Mouse (Mus musculus) liver, postnatal 0 days (tissue): ENCODE data around the gene Rara.

Experiments
- CTCF ChIP-seq: sonication (generic); IDR thresholded peaks from 2 replicates; pipeline ENCODE4 v1.5.1; 2016; ENCODE audit warnings: antibody characterized with exemption, low read depth
- EP300 ChIP-seq: IDR thresholded peaks from 2 replicates; pipeline ENCODE4 v1.6.1; 2016; ENCODE audit warnings: antibody characterized with exemption, low read depth, mild to moderate bottlenecking

DNA sequence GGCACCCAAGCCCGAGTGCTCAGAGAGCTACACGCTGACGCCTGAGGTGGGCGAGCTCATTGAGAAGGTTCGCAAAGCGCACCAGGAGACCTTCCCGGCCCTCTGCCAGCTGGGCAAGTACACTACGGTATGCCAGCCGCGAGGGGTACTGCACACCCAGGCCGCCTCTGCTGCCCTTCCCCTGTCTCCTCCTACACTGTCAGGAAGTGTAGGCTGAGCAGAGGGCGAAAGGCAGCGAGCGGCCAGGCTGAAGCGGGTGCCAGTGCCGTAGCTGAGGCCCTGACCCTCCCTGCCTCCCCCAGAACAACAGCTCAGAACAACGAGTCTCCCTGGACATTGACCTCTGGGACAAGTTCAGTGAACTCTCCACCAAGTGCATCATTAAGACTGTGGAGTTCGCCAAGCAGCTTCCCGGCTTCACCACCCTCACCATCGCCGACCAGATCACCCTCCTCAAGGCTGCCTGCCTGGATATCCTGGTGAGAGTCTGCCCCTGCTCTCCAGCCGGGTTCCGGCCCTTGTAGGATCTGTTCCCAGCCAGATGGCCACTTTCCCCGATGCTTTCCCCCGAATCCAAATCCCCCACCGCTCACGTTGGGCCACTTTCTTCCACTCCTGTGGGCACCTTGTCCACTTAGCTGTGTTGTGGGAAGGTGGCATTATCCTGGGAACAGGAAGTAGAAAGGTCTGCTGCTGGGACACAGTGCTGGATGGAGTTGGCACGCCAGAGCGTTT is 42.7 kb downstream of the Rara start:
- no peak for TF ChIP-seq EP300
- TF ChIP-seq CTCF, result no peak
